Mouse (Mus musculus): ENCODE measurements around the gene Rere. TPM values are rescaled to one million over a fixed set of nuclear protein-coding genes. Genes with fewer than 3 reads are reported as not detected.
"Not testable (repeated sequence)": the region's sequence is repeated elsewhere in the genome, so short reads cannot be mapped to it uniquely, and the experiment has no call there.

The Rere gene
- total and polyA plus RNA-seq, 3 experiments, result 3.1 to 36.5 (median 8.7) TPM

DNA sequence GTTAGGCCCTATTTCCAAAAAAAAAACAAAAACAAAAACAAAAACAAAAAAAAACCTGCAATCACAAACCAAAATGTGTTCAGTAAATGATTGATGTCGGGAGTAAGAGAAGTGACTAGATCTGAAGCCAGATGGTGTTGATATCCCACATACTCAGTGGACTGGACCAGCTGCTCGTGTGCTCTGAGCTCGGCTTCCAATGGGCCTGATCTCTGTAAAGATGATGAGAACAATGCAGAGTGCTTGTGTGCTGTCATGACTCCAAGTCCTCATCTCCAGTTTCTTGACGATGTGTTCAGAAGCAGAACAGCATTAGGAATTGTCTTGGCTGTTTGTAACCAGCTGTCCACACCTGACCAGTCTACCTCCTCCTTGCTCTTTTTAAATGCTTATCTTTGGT lies 210.3 kb downstream of the Rere start:
- Histone ChIP-seq H3K27me3 (replicated peaks) (no peaks in the 10 kb centered on the region), H3K36me3 (replicated peaks in 1 of 2; ENCODE audit: control insufficient read depth in 1 of 2, insufficient read depth in 1 of 2, low read length in 1 of 2) (peaks cover 4 to 33% of the 10 kb centered on the region in 2 experiments), H3K4me3 (replicated peaks in 1 of 3; ENCODE audit: low read depth in 2 of 3, low read length in 2 of 3, poor library complexity in 1 of 3) (no peak overlapping the region), H3K9ac (ENCODE audit: insufficient read depth, low read depth) (no peak overlapping the region), H3K4me1 (ENCODE audit: control insufficient read depth in 1 of 2, insufficient read depth in 2 of 2) (peaks cover 3 to 38% of the 10 kb centered on the region in 2 experiments; a peak in 3 of 4 replicates), H3K79me2 (replicated peaks; ENCODE audit: control insufficient read depth, extremely low read depth, insufficient read depth, poor library complexity, severe bottlenecking) (no peaks in the 10 kb centered on the region), H3K9me3 (replicated peaks; ENCODE audit: low read length) (no peaks in the 10 kb centered on the region), H3K4me2 (ENCODE audit: insufficient read depth, low read depth, poor library complexity, severe bottlenecking) (no peak overlapping the region), H3K27ac (ENCODE audit: insufficient read depth, low read depth) (no peak overlapping the region)
- no peak for DNase-seq (ENCODE audit: extremely low read depth)
- in situ Hi-C loops (cut with MboI; ENCODE audit: low pct_ligation_motif_present, low pct_unique_long_range_greater_than_20kb, low sequenced_read_pairs), result no loop called here
- TF ChIP-seq TBP (conservative IDR thresholded peaks at IDR 0.05; ENCODE audit: low read depth, low read length) (no peak), SIN3A (IDR thresholded peaks at IDR 0.05; ENCODE audit: low read length) (no peak), PAX5 (IDR thresholded peaks at IDR 0.05; ENCODE audit: low read length) (no peak), CHD2 (IDR thresholded peaks at IDR 0.05; ENCODE audit: low read length) (no peak), HCFC1 (IDR thresholded peaks at IDR 0.05; ENCODE audit: low read depth, low read length) (no peak), MYC (IDR thresholded peaks at IDR 0.05; ENCODE audit: low read depth, low read length) (no peak), SMC3 (IDR thresholded peaks at IDR 0.05; ENCODE audit: low read depth, low read length) (no peak), RCOR1 (conservative IDR thresholded peaks at IDR 0.05; ENCODE audit: low read depth, low read length) (no peak), UBTF (IDR thresholded peaks at IDR 0.05; ENCODE audit: low read depth, low read length) (no peak), USF1 (IDR thresholded peaks at IDR 0.05; ENCODE audit: low read depth, low read length) (no peak), E2F4 (IDR thresholded peaks at IDR 0.05; ENCODE audit: insufficient replicate concordance, low read depth, low read length) (no peak), MEF2A (IDR thresholded peaks at IDR 0.05; ENCODE audit: borderline replicate concordance, low read depth, low read length) (no peak), ETS1 (conservative IDR thresholded peaks at IDR 0.05; ENCODE audit: low read depth, low read length) (no peak), JUND (conservative IDR thresholded peaks at IDR 0.05; ENCODE audit: low read depth, low read length) (no peak), BHLHE40 (IDR thresholded peaks at IDR 0.05; ENCODE audit: low read depth, low read length) (no peak), MXI1 (IDR thresholded peaks at IDR 0.05; ENCODE audit: low read depth, low read length) (no peak), IRF4 (IDR thresholded peaks at IDR 0.05; ENCODE audit: low read depth, low read length) (no peak), RAD21 (IDR thresholded peaks at IDR 0.05; ENCODE audit: low read depth, low read length) (no peak), NELFE (IDR thresholded peaks at IDR 0.05; ENCODE audit: low read depth, low read length) (no peak)
- dilution Hi-C loops (cut with MboI; ENCODE audit: extremely low pct_ligation_motif_present, extremely low pct_unique_long_range_greater_than_20kb, low sequenced_read_pairs), result no loop called here

DNA sequence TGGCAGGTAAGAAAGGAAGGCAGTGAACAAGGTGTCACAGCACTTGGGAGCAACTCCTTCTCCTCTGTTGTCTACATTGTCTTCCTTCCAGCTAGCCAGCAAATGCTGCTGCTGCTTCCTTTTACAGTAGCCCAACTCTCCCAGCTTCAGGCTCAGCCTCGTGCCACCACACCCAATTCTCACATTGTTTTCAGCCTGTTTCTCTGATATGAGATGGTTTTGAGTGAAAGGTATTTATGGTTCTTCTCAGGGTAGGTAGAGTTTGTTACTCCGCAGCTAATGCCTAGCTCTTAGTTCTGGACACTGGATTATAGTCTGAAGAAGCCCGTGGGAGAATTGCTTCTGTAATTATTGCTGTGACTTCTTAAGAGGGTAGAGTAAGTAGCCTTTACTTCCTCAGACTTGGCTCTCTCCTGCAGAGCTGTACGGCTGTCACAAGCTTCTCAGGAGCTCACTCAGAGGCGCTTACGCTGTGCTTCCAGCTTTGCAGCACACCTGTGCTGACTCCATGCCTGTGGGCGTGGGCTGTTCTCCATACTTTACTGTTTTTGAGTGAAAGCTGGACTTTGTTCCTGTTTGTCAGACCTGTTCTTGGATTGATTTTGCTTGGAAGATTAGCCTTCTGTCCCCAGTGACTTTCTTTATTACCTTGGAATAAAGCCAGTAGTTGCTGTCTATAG lies 212.0 kb downstream of the Rere start:
- H3K4me2 ChIP-seq (ENCODE audit: insufficient read depth, low read depth, poor library complexity, severe bottlenecking), result no peak overlapping the region
- no peaks in the 10 kb centered on the region for H3K9me3 ChIP-seq (replicated peaks; ENCODE audit: low read length)
- in situ Hi-C loops (cut with MboI; ENCODE audit: low pct_ligation_motif_present, low pct_unique_long_range_greater_than_20kb, low sequenced_read_pairs) (no loop called here), dilution Hi-C loops (cut with MboI; ENCODE audit: extremely low pct_ligation_motif_present, extremely low pct_unique_long_range_greater_than_20kb, low sequenced_read_pairs) (no loop called here)
- H3K27ac ChIP-seq (ENCODE audit: insufficient read depth, low read depth), result no peak overlapping the region
- H3K9ac ChIP-seq (ENCODE audit: insufficient read depth, low read depth), result no peak overlapping the region
- TF ChIP-seq E2F4 (IDR thresholded peaks at IDR 0.05; ENCODE audit: insufficient replicate concordance, low read depth, low read length), result no peak
- H3K4me3 ChIP-seq (replicated peaks in 1 of 3; ENCODE audit: low read depth in 2 of 3, low read length in 2 of 3, poor library complexity in 1 of 3), result no peak overlapping the region
- no peak for DNase-seq (ENCODE audit: extremely low read depth)
- peaks cover 3 to 31% of the 10 kb centered on the region in 2 experiments; a peak in 3 of 4 replicates for H3K4me1 ChIP-seq (ENCODE audit: control insufficient read depth in 1 of 2, insufficient read depth in 2 of 2)
- H3K36me3 ChIP-seq (replicated peaks in 1 of 2; ENCODE audit: control insufficient read depth in 1 of 2, insufficient read depth in 1 of 2, low read length in 1 of 2), result peaks cover 4 to 33% of the 10 kb centered on the region in 2 experiments
- no peaks in the 10 kb centered on the region for H3K79me2 ChIP-seq (replicated peaks; ENCODE audit: control insufficient read depth, extremely low read depth, insufficient read depth, poor library complexity, severe bottlenecking)
- no peaks in the 10 kb centered on the region for H3K27me3 ChIP-seq (replicated peaks)

GRCm38 (mm10) chr4:150493938-150494330 lies 212.5 kb downstream of the Rere start:
- H3K9ac ChIP-seq (ENCODE audit: insufficient read depth, low read depth); H3K4me2 ChIP-seq (ENCODE audit: insufficient read depth, low read depth, poor library complexity, severe bottlenecking); H3K27ac ChIP-seq (ENCODE audit: insufficient read depth, low read depth); H3K4me3 ChIP-seq (replicated peaks in 1 of 3; ENCODE audit: low read depth in 2 of 3, low read length in 2 of 3, poor library complexity in 1 of 3); H3K27me3 ChIP-seq (replicated peaks); in situ Hi-C loops (cut with MboI; ENCODE audit: low pct_ligation_motif_present, low pct_unique_long_range_greater_than_20kb, low sequenced_read_pairs); H3K9me3 ChIP-seq (replicated peaks; ENCODE audit: low read length); DNase-seq (ENCODE audit: extremely low read depth); dilution Hi-C loops (cut with MboI; ENCODE audit: extremely low pct_ligation_motif_present, extremely low pct_unique_long_range_greater_than_20kb, low sequenced_read_pairs); H3K79me2 ChIP-seq (replicated peaks; ENCODE audit: control insufficient read depth, extremely low read depth, insufficient read depth, poor library complexity, severe bottlenecking): not testable (repeated sequence)
- Histone ChIP-seq H3K4me1 (ENCODE audit: control insufficient read depth in 1 of 2, insufficient read depth in 2 of 2) (peaks cover 3 to 30% of the 10 kb centered on the region in 2 experiments; a peak in 3 of 4 replicates), H3K36me3 (replicated peaks in 1 of 2; ENCODE audit: control insufficient read depth in 1 of 2, insufficient read depth in 1 of 2, low read length in 1 of 2) (peaks cover 4 to 32% of the 10 kb centered on the region in 2 experiments)

All from CH12.LX (cell line).